Mouse (Mus musculus): Measurements from ENCODE around the gene Sh3d21. TPM values are rescaled to one million over a fixed set of nuclear protein-coding genes. Genes with fewer than 3 reads are reported as not detected.
A peak's percentile ranks its signal among the peaks of the same experiment; 100 is the strongest.
"Not testable (repeated sequence)": the region's sequence is repeated elsewhere in the genome, so short reads cannot be mapped to it uniquely, and the experiment has no call there.

The Sh3d21 gene
- polyA plus RNA-seq, 1 experiment from 2014 or later = 10.0 TPM

GRCm38 (mm10) chr4:126194916-126195315, 31.6 kb upstream of the Sh3d21 start:
- TF ChIP-seq CTCF (IDR thresholded peaks at IDR 0.05; ENCODE audit: low read depth) = no peak

GRCm38 (mm10) chr4:126194216-126194615, 30.9 kb upstream of the Sh3d21 start:
- Histone ChIP-seq H3K4me2 (replicated peaks; ENCODE audit: low read depth) (no peak overlapping the region), H3K4me1 (replicated peaks; ENCODE audit: control insufficient read depth, insufficient read depth, low read length) (no peaks in the 10 kb centered on the region), H3K4me3 (ENCODE audit: low read depth, low read length) (no peak overlapping the region), H3K27me3 (replicated peaks; ENCODE audit: control insufficient read depth, insufficient read depth, low read length) (no peaks in the 10 kb centered on the region), H3K36me3 (ENCODE audit: control insufficient read depth, insufficient read depth) (peaks cover 23% of the 10 kb centered on the region), H3K27ac (ENCODE audit: low read depth, low read length) (no peak overlapping the region), H3K9me3 (ENCODE audit: control insufficient read depth) (no peaks in the 10 kb centered on the region), H3K9ac (ENCODE audit: low read depth, low read length) (no peak overlapping the region)
- ATAC-seq = no peak
- TF ChIP-seq CTCF (IDR thresholded peaks at IDR 0.05; ENCODE audit: low read depth) = no peak

More at GRCm38 (mm10) chr4:126194916-126195315, 31.6 kb upstream of the Sh3d21 start:
- Histone ChIP-seq H3K9ac (ENCODE audit: low read depth, low read length) (no peak overlapping the region), H3K9me3 (ENCODE audit: control insufficient read depth) (no peaks in the 10 kb centered on the region), H3K4me2 (replicated peaks; ENCODE audit: low read depth) (no peak overlapping the region), H3K4me3 (ENCODE audit: low read depth, low read length) (no peak overlapping the region), H3K4me1 (replicated peaks; ENCODE audit: control insufficient read depth, insufficient read depth, low read length) (peaks cover 1% of the 10 kb centered on the region; the same call in 1 of the 2 replicates), H3K27ac (ENCODE audit: low read depth, low read length) (no peak overlapping the region), H3K27me3 (replicated peaks; ENCODE audit: control insufficient read depth, insufficient read depth, low read length) (no peaks in the 10 kb centered on the region), H3K36me3 (ENCODE audit: control insufficient read depth, insufficient read depth) (peaks cover 18% of the 10 kb centered on the region)
- ATAC-seq = no peak
- WGBS = 84% methylated on average over 4 of the region's 4 CpGs

- 92% methylated on average over 2 of the region's 2 CpGs for WGBS
- H3K27me3 ChIP-seq (replicated peaks; ENCODE audit: control insufficient read depth, insufficient read depth, low read length) = no peaks in the 10 kb centered on the region
- ATAC-seq = no peak
- no peak overlapping the region for H3K4me3 ChIP-seq (ENCODE audit: low read depth, low read length)
- H3K36me3 ChIP-seq (ENCODE audit: control insufficient read depth, insufficient read depth) = peaks cover 32% of the 10 kb centered on the region
- H3K9me3 ChIP-seq (ENCODE audit: control insufficient read depth) = no peaks in the 10 kb centered on the region
- no peak overlapping the region for H3K27ac ChIP-seq (ENCODE audit: low read depth, low read length)
- H3K4me2 ChIP-seq (replicated peaks; ENCODE audit: low read depth) = no peak overlapping the region
- H3K4me1 ChIP-seq (replicated peaks; ENCODE audit: control insufficient read depth, insufficient read depth, low read length) = no peaks in the 10 kb centered on the region
- no peak overlapping the region for H3K9ac ChIP-seq (ENCODE audit: low read depth, low read length)
- TF ChIP-seq CTCF (IDR thresholded peaks at IDR 0.05; ENCODE audit: low read depth) = no peak
Observed at GRCm38 (mm10) chr4:126190636-126191035, 27.3 kb upstream of the Sh3d21 start.

- Histone ChIP-seq H3K4me1 (replicated peaks; ENCODE audit: control insufficient read depth, insufficient read depth, low read length) (no peaks in the 10 kb centered on the region), H3K27me3 (replicated peaks; ENCODE audit: control insufficient read depth, insufficient read depth, low read length) (no peaks in the 10 kb centered on the region), H3K4me3 (ENCODE audit: low read depth, low read length) (no peak overlapping the region), H3K36me3 (ENCODE audit: control insufficient read depth, insufficient read depth) (peaks cover 19% of the 10 kb centered on the region; the same call in 1 of the 2 replicates), H3K4me2 (replicated peaks; ENCODE audit: low read depth) (no peak overlapping the region), H3K9ac (ENCODE audit: low read depth, low read length) (no peak overlapping the region), H3K27ac (ENCODE audit: low read depth, low read length) (no peak overlapping the region), H3K9me3 (ENCODE audit: control insufficient read depth) (no peaks in the 10 kb centered on the region)
- no peak for ATAC-seq
- 72% methylated on average over 3 of the region's 3 CpGs for WGBS
- TF ChIP-seq CTCF (IDR thresholded peaks at IDR 0.05; ENCODE audit: low read depth) = no peak
Observed at GRCm38 (mm10) chr4:126187096-126187495, 23.8 kb upstream of the Sh3d21 start.

- 80% methylated on average over 5 of the region's 5 CpGs for WGBS
- H3K27ac ChIP-seq (ENCODE audit: low read depth, low read length) = no peak overlapping the region
- TF ChIP-seq CTCF (IDR thresholded peaks at IDR 0.05; ENCODE audit: low read depth) = no peak
Observed at GRCm38 (mm10) chr4:126183034-126183433, 19.7 kb upstream of the Sh3d21 start.

GRCm38 (mm10) chr4:126181170-126181957, 18.1 kb upstream of the Sh3d21 start:
- TF ChIP-seq CTCF (IDR thresholded peaks at IDR 0.05; ENCODE audit: low read depth) = peak; percentile 96
- no peak overlapping the region for H3K27ac ChIP-seq (ENCODE audit: low read depth, low read length)
- no peaks in the 10 kb centered on the region for H3K9me3 ChIP-seq (ENCODE audit: control insufficient read depth)
- no peak overlapping the region for H3K4me3 ChIP-seq (ENCODE audit: low read depth, low read length)
- H3K27me3 ChIP-seq (replicated peaks; ENCODE audit: control insufficient read depth, insufficient read depth, low read length) = no peaks in the 10 kb centered on the region
- peak; percentile 79 for ATAC-seq
- WGBS = 37% methylated on average over 7 of the region's 7 CpGs
- no peak overlapping the region for H3K9ac ChIP-seq (ENCODE audit: low read depth, low read length)
- H3K4me2 ChIP-seq (replicated peaks; ENCODE audit: low read depth) = 0 out of 2 replicates have a peak overlapping the region, but pooled peaks have one; percentile 9
- H3K4me1 ChIP-seq (replicated peaks; ENCODE audit: control insufficient read depth, insufficient read depth, low read length) = no peaks in the 10 kb centered on the region
- peaks cover 41% of the 10 kb centered on the region for H3K36me3 ChIP-seq (ENCODE audit: control insufficient read depth, insufficient read depth)

More at GRCm38 (mm10) chr4:126183034-126183433, 19.7 kb upstream of the Sh3d21 start:
- H3K4me2 ChIP-seq (replicated peaks; ENCODE audit: low read depth) = no peak overlapping the region
- no peaks in the 10 kb centered on the region for H3K27me3 ChIP-seq (replicated peaks; ENCODE audit: control insufficient read depth, insufficient read depth, low read length)
- no peaks in the 10 kb centered on the region for H3K4me1 ChIP-seq (replicated peaks; ENCODE audit: control insufficient read depth, insufficient read depth, low read length)
- no peaks in the 10 kb centered on the region for H3K9me3 ChIP-seq (ENCODE audit: control insufficient read depth)
- H3K4me3 ChIP-seq (ENCODE audit: low read depth, low read length) = no peak overlapping the region
- peaks cover 29% of the 10 kb centered on the region for H3K36me3 ChIP-seq (ENCODE audit: control insufficient read depth, insufficient read depth)
- no peak overlapping the region for H3K9ac ChIP-seq (ENCODE audit: low read depth, low read length)
- no peak for ATAC-seq

- not testable (repeated sequence) for H3K9ac ChIP-seq (ENCODE audit: low read depth, low read length); H3K4me2 ChIP-seq (replicated peaks; ENCODE audit: low read depth); H3K9me3 ChIP-seq (ENCODE audit: control insufficient read depth); ATAC-seq; H3K4me1 ChIP-seq (replicated peaks; ENCODE audit: control insufficient read depth, insufficient read depth, low read length); H3K27me3 ChIP-seq (replicated peaks; ENCODE audit: control insufficient read depth, insufficient read depth, low read length); H3K4me3 ChIP-seq (ENCODE audit: low read depth, low read length); H3K27ac ChIP-seq (ENCODE audit: low read depth, low read length)
- H3K36me3 ChIP-seq (ENCODE audit: control insufficient read depth, insufficient read depth) = peaks cover 80% of the 10 kb centered on the region
- WGBS = 74% methylated on average over 7 of the region's 7 CpGs
Observed at GRCm38 (mm10) chr4:126175980-126176379, 12.7 kb upstream of the Sh3d21 start.

Measured in intestine, postnatal 0 days (tissue).